Mouse (Mus musculus) ES-Bruce4 (cell line): ENCODE data around the gene Erg28.

Source experiments
- CTCF ChIP-seq: IDR thresholded peaks from one replicate; pipeline ENCODE4 v1.8.1; 2011; ENCODE audit warnings: low read depth, low read length
- POLR2A ChIP-seq: IDR thresholded peaks from one replicate; pipeline ENCODE4 v1.8.1; 2011; ENCODE audit warnings: low read length; ENCODE audit not compliant: insufficient read depth

GRCm38 (mm10) chr12:85839371-85840000 is 15.1 kb upstream of the Erg28 start:
- no peak for TF ChIP-seq POLR2A
- TF ChIP-seq CTCF: no peak
